9 mouse cellular contexts compared by ENCODE assay signal in the genomic region with DNA sequence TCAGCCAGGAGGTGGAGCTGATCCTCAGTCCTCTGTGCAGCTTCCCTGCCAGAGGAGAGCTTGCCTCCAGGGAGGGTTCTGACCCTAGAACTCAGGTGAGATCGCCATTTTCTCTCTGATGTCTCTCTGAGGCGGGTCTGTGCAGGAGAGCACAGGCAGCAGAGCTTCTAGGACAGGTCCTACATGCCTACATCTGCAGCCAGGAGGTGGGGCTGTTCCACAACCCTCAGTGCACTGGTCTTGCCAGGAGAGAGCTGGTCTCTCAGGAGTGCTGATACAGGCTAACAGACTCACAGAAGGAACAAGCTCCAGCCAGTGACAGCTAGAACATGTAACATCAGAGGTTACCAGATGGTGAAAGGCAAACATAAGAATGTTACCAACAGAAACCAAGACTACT.
DNase-seq lines count a peak whose midpoint lies in the region; TF ChIP-seq lines count a peak whose summit lies in the region.
"Had no signal": no experiment of that assay in that cellular context is flagged by ENCODE, and none has a peak within 500 bp of the region (broad histone marks: within the 10 kb centered on the region; RNA-seq: fewer than 3 reads in every experiment).

No protein-coding gene starts in this region.

- no peak for TF ChIP-seq POLR2A in lung, adult 2 months (IDR thresholded peaks at IDR 0.05; ENCODE audit: borderline replicate concordance, extremely low read depth, low read depth, low read length)

- H3K4me1 ChIP-seq in lung, adult 2 months (ENCODE audit: control insufficient read depth, insufficient read depth, low read length) = peaks cover 2% of the 10 kb centered on the region

- H3K4me3 ChIP-seq in lung, adult 2 months (replicated peaks; ENCODE audit: extremely low read depth, low read depth, low read length) = no peak overlapping the region
- H3K4me3 ChIP-seq: limb, embryonic 15.5 days had no signal

- peak; percentile 29 to 38 for DNase-seq in urinary bladder, adult 18-20 months (ENCODE audit: low spot score in 2 of 2)
- no peak for DNase-seq in urinary bladder, adult 2 months (ENCODE audit: low spot score)
- peak; percentile 74 to 77 for DNase-seq in adrenal gland, postnatal 36 days
- DNase-seq in lung, adult 2 months = no peak
- DNase-seq in thymus, postnatal 36 days = peak; percentile 68 to 73
- DNase-seq in yolk sac, embryonic 10.5 days (ENCODE audit: low spot score) = no peak
- no peak for DNase-seq in right cerebral cortex, adult 2 months (ENCODE audit: low spot score in 2 of 2)
- no peak for DNase-seq in urinary bladder, postnatal 10 days (ENCODE audit: low spot score)

- peak; percentile 58; the same call in 1 of the 2 replicates for TF ChIP-seq CTCF in lung, adult 2 months (IDR thresholded peaks at IDR 0.05; ENCODE audit: insufficient read depth, low read length)

- 31% methylated on average over 2 of the region's 2 CpGs for WGBS in lung, adult 2 months

Comparison
In these comparisons a context has a peak if more than half of its experiments do, and no peak if none do; other contexts are left out.
1. DNase-seq: peak in urinary bladder, adult 18-20 months (2 of 2), adrenal gland, postnatal 36 days (2 of 2) and thymus, postnatal 36 days (2 of 2); none in urinary bladder, adult 2 months (single experiment), lung, adult 2 months (single experiment), yolk sac, embryonic 10.5 days (single experiment), right cerebral cortex, adult 2 months (0 of 2) and urinary bladder, postnatal 10 days (single experiment).